Mouse (Mus musculus) neural tube, embryonic 12.5 days (tissue): ENCODE data around the gene Ccdc125. TPM values are rescaled to one million over a fixed set of nuclear protein-coding genes. Genes with fewer than 3 reads are reported as not detected.

Experiments
- polyA plus RNA-seq: library from polyadenylated mRNA; unstranded; fragments of >200 nt; fragmentation: Nextera tagmentation; extraction: Ambion mirVana; gene quantifications from 2 replicates; pipeline ENCODE4 v1.2.1, GENCODE M21; 2016

Gene Ccdc125
- polyA plus RNA-seq, 1 experiment from 2014 or later, result 2.0 TPM

Other genes starting within 250 kb of the Ccdc125 start
- 0.06 TPM in 1 of 2 replicates, not detected in the other for gene Naip1, start 216.8 kb upstream of the Ccdc125 start, polyA plus RNA-seq
- 75.2 and 81.9 TPM in 2 replicates for gene Gtf2h2, start 177.1 kb upstream of the Ccdc125 start, polyA plus RNA-seq
- 1.6 and 1.8 TPM in 2 replicates for gene Ocln, start 117.0 kb upstream of the Ccdc125 start, polyA plus RNA-seq
- 1.5 and 2.1 TPM in 2 replicates for gene Marveld2, start 52.7 kb upstream of the Ccdc125 start, polyA plus RNA-seq
- gene Ak6, start 18.7 kb upstream of the Ccdc125 start, polyA plus RNA-seq, result 288 and 293 TPM in 2 replicates
- 20.9 and 24.0 TPM in 2 replicates for gene Rad17, start 18.7 kb upstream of the Ccdc125 start, polyA plus RNA-seq
- 21.6 and 23.0 TPM in 2 replicates for gene Taf9, start 18.1 kb upstream of the Ccdc125 start, polyA plus RNA-seq
- 63.5 and 65.4 TPM in 2 replicates for gene Cdk7, start 61.2 kb downstream of the Ccdc125 start, polyA plus RNA-seq
- gene Mrps36, start 74.9 kb downstream of the Ccdc125 start, polyA plus RNA-seq, result 135 and 144 TPM in 2 replicates
- 27.8 and 27.9 TPM in 2 replicates for gene Cenph, start 106.2 kb downstream of the Ccdc125 start, polyA plus RNA-seq
- gene Ccnb1, start 116.9 kb downstream of the Ccdc125 start, polyA plus RNA-seq, result 197 and 198 TPM in 2 replicates
- gene Slc30a5, start 163.7 kb downstream of the Ccdc125 start, polyA plus RNA-seq, result 42.2 and 43.7 TPM in 2 replicates